Mouse (Mus musculus) olfactory bulb, adult 2 months (tissue): ENCODE results near the gene Plekhm1.

ENCODE experiments used
- CTCF ChIP-seq: fragments of 200-500 bp; IDR thresholded peaks from 2 replicates; pipeline ENCODE4 v1.5.1; 2012; ENCODE audit warnings: low read depth, mild to moderate bottlenecking, low read length, moderate library complexity; ENCODE audit not compliant: insufficient read depth
- POLR2A ChIP-seq: fragments of 200-500 bp; IDR thresholded peaks from 2 replicates; pipeline ENCODE4 v1.6.1; 2012; ENCODE audit warnings: mild to moderate bottlenecking, low read depth, low read length, moderate library complexity; ENCODE audit not compliant: insufficient read depth

GRCm38 (mm10) chr11:103340130-103340529 lies 72.4 kb downstream of the Plekhm1 start:
- TF ChIP-seq POLR2A (no peak), CTCF (no peak)
